Mouse (Mus musculus) kidney, embryonic 14.5 days (tissue): ENCODE data around the gene Wdr83. TPM values are rescaled to one million over a fixed set of nuclear protein-coding genes. Genes with fewer than 3 reads are reported as not detected.

ENCODE experiments used
- ATAC-seq: fragments of 200-750 bp; cut with Nextera tagmentation; 2 replicates; pipeline ENCODE4 v1.8.0; 2017; ENCODE audit warnings: moderate number of reproducible peaks, mild to moderate bottlenecking, moderate TSS enrichment, moderate library complexity; ENCODE audit not compliant: low FRiP score, low TSS enrichment
- H3K27ac ChIP-seq: fragments of 300-500 bp; sonication (generic); 2 replicates; pipeline ENCODE4 v1.5.1; 2014; ENCODE audit warnings: low read depth, mild to moderate bottlenecking, low read length, moderate library complexity, mixed read lengths
- H3K27me3 ChIP-seq: fragments of 300-500 bp; sonication (generic); 2 replicates; pipeline ENCODE4 v1.6.1; 2014; ENCODE audit warnings: mild to moderate bottlenecking, low read length; ENCODE audit not compliant: control insufficient read depth, insufficient read depth
- H3K36me3 ChIP-seq: fragments of 300-500 bp; sonication (generic); 2 replicates; pipeline ENCODE4 v1.6.1; 2014; ENCODE audit warnings: low read length, mixed read lengths; ENCODE audit not compliant: control insufficient read depth, insufficient read depth
- H3K4me1 ChIP-seq: fragments of 300-500 bp; sonication (generic); 2 replicates; pipeline ENCODE4 v1.6.1; 2014; ENCODE audit warnings: low read length, mixed read lengths; ENCODE audit not compliant: control insufficient read depth, insufficient read depth
- H3K4me2 ChIP-seq: fragments of 300-500 bp; sonication (generic); replicated peaks from 2 replicates; pipeline ENCODE4 v1.6.1; 2014; ENCODE audit warnings: low read depth, mild to moderate bottlenecking, low read length
- H3K4me3 ChIP-seq: fragments of 300-500 bp; sonication (generic); 2 replicates; pipeline ENCODE4 v1.5.1; 2014; ENCODE audit warnings: mild to moderate bottlenecking, low read length
- H3K9ac ChIP-seq: fragments of 300-500 bp; sonication (generic); 2 replicates; pipeline ENCODE4 v1.6.1; 2014; ENCODE audit warnings: low read depth, mild to moderate bottlenecking, low read length, moderate library complexity
- H3K9me3 ChIP-seq: fragments of 300-500 bp; sonication (generic); 2 replicates; pipeline ENCODE4 v1.6.1; 2016; ENCODE audit warnings: low read length; ENCODE audit not compliant: control insufficient read depth
- WGBS: fragments of 180-500 bp; shearing (Covaris S2); extraction: QIAGEN DNeasy Blood & Tissue Kit; methylation state at CpG from one replicate; pipeline ENCODE4 v1.1.7; 2014; 5-methylcytosine and 5-hydroxymethylcytosine counted together
- polyA plus RNA-seq: library from polyadenylated mRNA; unstranded; fragments of >200 nt; fragmentation: Nextera tagmentation; extraction: Ambion mirVana; gene quantifications from 2 replicates; pipeline ENCODE4 v1.2.1, GENCODE M21; 2014

Gene Wdr83
- polyA plus RNA-seq, 1 experiment from 2014 or later: 44.9 TPM

- 5% methylated on average over 12 of the region's 12 CpGs for WGBS
- H3K36me3 ChIP-seq: peaks cover 36% of the 10 kb centered on the region
- H3K27me3 ChIP-seq: no peaks in the 10 kb centered on the region
- peak overlapping the region; percentile 89 for H3K4me3 ChIP-seq
- H3K4me2 ChIP-seq: peak overlapping the region; percentile 84
- peak overlapping the region; percentile 96 for H3K27ac ChIP-seq
- H3K4me1 ChIP-seq: peaks cover 13% of the 10 kb centered on the region; the same call in 1 of the 2 replicates
- peak overlapping the region; percentile 84 for H3K9ac ChIP-seq
- no peak for ATAC-seq
- H3K9me3 ChIP-seq: no peaks in the 10 kb centered on the region
These were observed 45.9 kb downstream of the Wdr83 start for GRCm38 (mm10) chr8:85035165-85035727.

DNA sequence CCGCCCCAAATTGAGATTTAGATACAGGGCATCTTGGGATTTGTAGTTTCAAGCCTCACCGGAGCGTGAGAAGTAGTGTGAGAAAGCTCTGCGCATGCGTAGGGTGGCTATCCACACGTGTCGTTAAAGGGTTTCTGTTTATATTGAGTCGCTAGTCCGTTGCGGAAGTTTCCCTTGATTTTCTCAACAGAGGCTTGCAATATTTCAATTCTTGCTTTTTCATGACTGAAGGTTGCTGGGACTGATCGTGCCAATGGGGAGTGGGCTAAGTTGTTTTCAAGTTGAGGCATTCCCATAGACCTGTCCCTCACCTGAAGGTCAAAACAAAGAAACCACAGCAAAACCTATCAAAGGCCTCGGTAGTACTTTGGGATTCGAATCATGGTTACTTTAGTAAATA is 46.3 kb downstream of the Wdr83 start:
- Histone ChIP-seq H3K4me1 (peaks cover 13% of the 10 kb centered on the region; the same call in 1 of the 2 replicates), H3K27ac (no peak overlapping the region; the same call in 1 of the 2 replicates), H3K36me3 (peaks cover 36% of the 10 kb centered on the region), H3K9ac (peak overlapping the region; percentile 84), H3K4me2 (peak overlapping the region; percentile 84), H3K4me3 (peak overlapping the region; percentile 89), H3K9me3 (no peaks in the 10 kb centered on the region), H3K27me3 (no peaks in the 10 kb centered on the region)
- ATAC-seq: no peak
- WGBS: 3% methylated on average over 13 of the region's 13 CpGs

DNA sequence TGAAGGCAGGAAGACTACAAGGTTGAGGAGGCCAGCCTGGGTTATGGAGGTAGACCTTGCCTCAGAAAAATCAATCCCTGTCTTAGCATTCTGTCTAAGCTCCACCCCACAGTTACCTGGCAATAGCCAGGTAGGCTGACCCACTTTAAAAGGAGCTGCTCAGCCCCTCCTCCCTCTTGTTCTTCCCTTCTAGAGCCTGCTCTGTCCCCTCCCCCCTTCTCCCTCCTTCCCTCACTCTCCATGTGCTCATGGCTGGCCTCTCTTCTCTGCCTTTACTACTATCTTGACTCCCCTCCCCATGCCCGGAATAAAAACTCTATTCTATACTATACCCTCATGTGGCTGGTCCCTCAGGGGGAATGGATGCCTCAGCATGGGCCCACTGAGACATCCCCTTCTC is 47.2 kb downstream of the Wdr83 start:
- peaks cover 13% of the 10 kb centered on the region for H3K4me1 ChIP-seq
- no peak overlapping the region for H3K9ac ChIP-seq
- no peak overlapping the region for H3K27ac ChIP-seq
- no peaks in the 10 kb centered on the region for H3K9me3 ChIP-seq
- no peak overlapping the region for H3K4me3 ChIP-seq
- WGBS: 71% methylated on average over 1 of the region's 1 CpGs
- peaks cover 42% of the 10 kb centered on the region for H3K36me3 ChIP-seq
- ATAC-seq: no peak
- no peak overlapping the region for H3K4me2 ChIP-seq
- no peaks in the 10 kb centered on the region for H3K27me3 ChIP-seq

DNA sequence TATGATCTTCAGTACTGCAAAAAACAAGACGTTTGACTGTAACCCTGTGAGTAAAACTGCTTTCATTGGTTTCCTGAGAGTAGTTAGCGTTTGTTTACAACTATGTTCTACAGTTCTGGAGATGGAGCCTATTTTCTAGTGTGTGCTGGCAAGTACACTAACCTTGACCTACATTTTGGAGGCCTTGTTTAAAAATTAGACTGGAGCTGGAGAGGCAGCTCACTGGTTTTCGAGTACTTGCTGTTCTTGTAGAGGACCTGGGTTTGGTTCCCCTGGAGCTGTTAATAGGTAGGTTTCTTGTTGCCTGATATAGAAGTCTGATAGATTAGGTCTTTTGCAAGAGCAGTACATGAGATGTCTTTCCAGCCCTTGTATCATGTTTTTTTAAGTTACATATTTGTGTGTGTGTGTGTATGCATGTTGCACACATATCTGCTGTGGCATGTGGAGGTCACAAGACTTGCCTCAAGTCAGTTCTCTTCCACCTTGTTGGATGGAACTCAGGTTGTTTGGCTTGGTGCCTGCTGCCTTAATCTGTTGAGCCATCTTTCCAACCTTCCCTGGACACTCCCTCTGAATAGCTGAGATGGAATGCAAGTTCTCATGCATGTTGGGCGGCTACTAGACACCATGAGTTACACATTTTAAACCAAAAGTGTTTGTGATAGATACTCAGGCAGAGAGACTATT is 48.3 kb downstream of the Wdr83 start:
- no peak for ATAC-seq
- Histone ChIP-seq H3K9me3 (no peaks in the 10 kb centered on the region), H3K27ac (no peak overlapping the region), H3K36me3 (peaks cover 42% of the 10 kb centered on the region), H3K4me1 (peaks cover 19% of the 10 kb centered on the region), H3K9ac (no peak overlapping the region), H3K27me3 (no peaks in the 10 kb centered on the region), H3K4me2 (no peak overlapping the region), H3K4me3 (no peak overlapping the region)
- WGBS: 83% methylated on average over 4 of the region's 4 CpGs

GRCm38 (mm10) chr8:85029271-85029670 is 51.8 kb downstream of the Wdr83 start:
- no peaks in the 10 kb centered on the region for H3K27me3 ChIP-seq
- no peaks in the 10 kb centered on the region for H3K9me3 ChIP-seq
- no peak overlapping the region for H3K27ac ChIP-seq
- 92% methylated on average over 14 of the region's 14 CpGs for WGBS
- H3K9ac ChIP-seq: 0 out of 2 replicates have a peak overlapping the region, but pooled peaks have one; percentile 12
- peak overlapping the region; percentile 100 for H3K4me3 ChIP-seq
- peak overlapping the region; percentile 94; the same call in 1 of the 2 replicates for H3K4me2 ChIP-seq
- ATAC-seq: no peak
- peaks cover 20% of the 10 kb centered on the region for H3K4me1 ChIP-seq
- peaks cover 42% of the 10 kb centered on the region for H3K36me3 ChIP-seq

- WGBS: 24% methylated on average over 2 of the region's 2 CpGs
- no peak overlapping the region for H3K27ac ChIP-seq
- peaks cover 24% of the 10 kb centered on the region for H3K4me1 ChIP-seq
- no peaks in the 10 kb centered on the region for H3K27me3 ChIP-seq
- H3K9me3 ChIP-seq: no peaks in the 10 kb centered on the region
- H3K4me3 ChIP-seq: peak overlapping the region; percentile 100
- ATAC-seq: no peak
- peak overlapping the region; percentile 100 for H3K9ac ChIP-seq
- peaks cover 48% of the 10 kb centered on the region for H3K36me3 ChIP-seq
- peak overlapping the region; percentile 94 for H3K4me2 ChIP-seq
These were observed 53.2 kb downstream of the Wdr83 start for GRCm38 (mm10) chr8:85027922-85028321.

GRCm38 (mm10) chr8:85027516-85027855 is 53.6 kb downstream of the Wdr83 start:
- Histone ChIP-seq H3K4me3 (peak overlapping the region; percentile 100), H3K27ac (peak overlapping the region; percentile 95), H3K9me3 (no peaks in the 10 kb centered on the region), H3K36me3 (peaks cover 47% of the 10 kb centered on the region), H3K4me2 (peak overlapping the region; percentile 94), H3K9ac (peak overlapping the region; percentile 100), H3K27me3 (no peaks in the 10 kb centered on the region), H3K4me1 (peaks cover 24% of the 10 kb centered on the region)
- no peak for ATAC-seq
- under 1% methylated on average over 13 of the region's 13 CpGs for WGBS

- Histone ChIP-seq H3K4me3 (peak within 1 kb of the TSS; percentile 100), H3K4me2 (peak within 1 kb of the TSS; percentile 94), H3K27ac (peak within 1 kb of the TSS; percentile 95), H3K27me3 (no peaks in the 10 kb centered on the region), H3K36me3 (peaks cover 46% of the 10 kb centered on the region), H3K4me1 (peaks cover 24% of the 10 kb centered on the region), H3K9me3 (no peaks in the 10 kb centered on the region), H3K9ac (peak within 1 kb of the TSS; percentile 100)
- under 1% methylated on average over 75 of the region's 75 CpGs for WGBS
- peak; percentile 85 for ATAC-seq
These were observed 54.2 kb downstream of the Wdr83 start, which contains the start of gene Trir for GRCm38 (mm10) chr8:85026670-85027515. Gene Trir (plus strand): TSS chr8:85026823.
